ENCODE assay signal across 29 mouse cellular contexts in genomic region chr7:24366716-24367632, GRCm38 (mm10). TPM values are rescaled to one million over a fixed set of nuclear protein-coding genes. Genes with fewer than 3 reads are reported as not detected.
A peak's percentile ranks its signal among the peaks of the same experiment; 100 is the strongest.
DNase-seq lines count a peak whose midpoint lies in the region; ATAC-seq and TF ChIP-seq lines count a peak whose summit lies in the region.
"Had no signal": no experiment of that assay in that cellular context is flagged by ENCODE, and none has a peak within 500 bp of the region (broad histone marks: within the 10 kb centered on the region; RNA-seq: fewer than 3 reads in every experiment).

No protein-coding gene starts in this region.

- H3K4me1 ChIP-seq in MEL (ENCODE audit: control insufficient read depth in 1 of 2, insufficient read depth in 2 of 2, low read length in 2 of 2) = peaks cover 5 to 52% of the 10 kb centered on the region in 2 experiments; a peak in 3 of 4 replicates
- H3K4me1 ChIP-seq in liver, embryonic 16.5 days (ENCODE audit: control insufficient read depth, low read depth, low read length) = peaks cover 50% of the 10 kb centered on the region
- peaks cover 11% of the 10 kb centered on the region for H3K4me1 ChIP-seq in kidney, embryonic 15.5 days
- H3K4me1 ChIP-seq: hindbrain, embryonic 15.5 days had no signal

- no peak overlapping the region for H3K27ac ChIP-seq in MEL (ENCODE audit: control insufficient read depth, low read depth, low read length)
- peak overlapping the region; percentile 82 for H3K27ac ChIP-seq in liver, embryonic 16.5 days (ENCODE audit: low read length)
- no peak overlapping the region for H3K27ac ChIP-seq in kidney, embryonic 15.5 days
- H3K27ac ChIP-seq: embryonic facial prominence, embryonic 13.5 days; heart, adult 2 months; heart, embryonic 15.5 days; hindbrain, embryonic 15.5 days had no signal

- no peak for TF ChIP-seq EP300 in MEL (IDR thresholded peaks at IDR 0.05; ENCODE audit: low read depth in 1 of 2, low read length in 2 of 2)

- WGBS in liver, embryonic 16.5 days (ENCODE audit: insufficient replicate concordance) = 55% methylated on average over 14 of the region's 15 CpGs
- WGBS in kidney, embryonic 15.5 days = 78% methylated on average over 14 of the region's 15 CpGs

- peak; percentile 66 for DNase-seq in CD4-positive helper T cell, adult 2 months (ENCODE audit: low read depth, low spot score)
- peak; percentile 52 for DNase-seq in MEL (ENCODE audit: low read depth, low spot score)
- no peak for DNase-seq in cerebellum, adult 11 months
- DNase-seq in frontal cortex, adult 2 months (ENCODE audit: extremely low spot score in 1 of 2, low spot score in 1 of 2) = no peak
- no peak for DNase-seq in layer of hippocampus, postnatal 10 days (ENCODE audit: low spot score in 2 of 2)
- DNase-seq: adrenal gland, postnatal 36 days; cerebellum, postnatal 10 days; gastrocnemius, postnatal 10 days; heart, adult 2 months; heart, postnatal 4 days; kidney, postnatal 10 days; lung, adult 2 months; thymus, postnatal 14 days had no signal

- H3K27me3 ChIP-seq in MEL (ENCODE audit: control insufficient read depth in 1 of 2, insufficient read depth in 2 of 2, low read length in 2 of 2) = no peaks in the 10 kb centered on the region
- H3K27me3 ChIP-seq in liver, embryonic 16.5 days (ENCODE audit: control insufficient read depth, insufficient read depth, low read depth, low read length) = peaks cover 3% of the 10 kb centered on the region; the same call in 1 of the 2 replicates
- H3K27me3 ChIP-seq in kidney, embryonic 15.5 days = no peaks in the 10 kb centered on the region
- H3K27me3 ChIP-seq: embryonic facial prominence, embryonic 13.5 days; heart, embryonic 15.5 days; hindbrain, embryonic 15.5 days had no signal

- H3K79me2 ChIP-seq in MEL (ENCODE audit: control insufficient read depth, insufficient read depth, low read length, poor library complexity) = peaks cover 19% of the 10 kb centered on the region

- TF ChIP-seq RAD21 in MEL (IDR thresholded peaks at IDR 0.05; ENCODE audit: low read depth, low read length) = no peak

- no peaks in the 10 kb centered on the region for H3K9me3 ChIP-seq in MEL (replicated peaks; ENCODE audit: insufficient read depth, low read length)
- no peaks in the 10 kb centered on the region for H3K9me3 ChIP-seq in liver, embryonic 16.5 days (replicated peaks; ENCODE audit: control insufficient read depth, low read length)
- no peaks in the 10 kb centered on the region for H3K9me3 ChIP-seq in kidney, embryonic 15.5 days (replicated peaks)
- H3K9me3 ChIP-seq: embryonic facial prominence, embryonic 13.5 days; G1E; heart, embryonic 15.5 days; hindbrain, embryonic 15.5 days had no signal

- no peak for TF ChIP-seq CTCF in MEL (IDR thresholded peaks at IDR 0.05 in 2 of 3, conservative IDR thresholded peaks at IDR 0.05 in 1 of 3; ENCODE audit: control insufficient read depth in 1 of 3, insufficient read depth in 1 of 3, low read depth in 2 of 3, low read length in 3 of 3, poor library complexity in 1 of 3, severe bottlenecking in 1 of 3)

- H3K9ac ChIP-seq in MEL (ENCODE audit: control insufficient read depth, low read depth, low read length, poor library complexity, severe bottlenecking) = no peak overlapping the region
- H3K9ac ChIP-seq in liver, embryonic 16.5 days (ENCODE audit: low read depth, low read length) = no peak overlapping the region; the same call in 1 of the 2 replicates
- no peak overlapping the region for H3K9ac ChIP-seq in kidney, embryonic 15.5 days
- H3K9ac ChIP-seq: embryonic facial prominence, embryonic 13.5 days; heart, embryonic 15.5 days; hindbrain, embryonic 15.5 days had no signal

- ATAC-seq in erythroid progenitor cell, adult 5-6 weeks (replicated peaks; ENCODE audit: low FRiP score, poor library complexity, severe bottlenecking) = peak; percentile 36
- ATAC-seq in liver, embryonic 16.5 days (ENCODE audit: low read depth) = peak; percentile 15
- no peak for ATAC-seq in kidney, embryonic 15.5 days (replicated peaks; ENCODE audit: low FRiP score)
- ATAC-seq: intestine, postnatal 0 days had no signal

- TF ChIP-seq POLR2A in MEL (IDR thresholded peaks at IDR 0.05; ENCODE audit: control insufficient read depth in 1 of 2, insufficient read depth in 1 of 2, low read depth in 1 of 2, low read length in 2 of 2, poor library complexity in 1 of 2) = no peak

- H3K4me2 ChIP-seq in liver, embryonic 16.5 days (ENCODE audit: low read depth, low read length) = peak overlapping the region; percentile 30
- no peak overlapping the region for H3K4me2 ChIP-seq in kidney, embryonic 15.5 days
- H3K4me2 ChIP-seq: embryonic facial prominence, embryonic 13.5 days; heart, embryonic 15.5 days; hindbrain, embryonic 15.5 days had no signal

- H3K36me3 ChIP-seq in MEL (ENCODE audit: control insufficient read depth in 1 of 2, insufficient read depth in 2 of 2, low read length in 2 of 2) = peaks cover 0 to 2% of the 10 kb centered on the region in 2 experiments; a peak in 2 of 4 replicates
- no peaks in the 10 kb centered on the region for H3K36me3 ChIP-seq in liver, embryonic 16.5 days (ENCODE audit: control insufficient read depth, insufficient read depth)
- H3K36me3 ChIP-seq in kidney, embryonic 15.5 days = no peaks in the 10 kb centered on the region
- H3K36me3 ChIP-seq: embryonic facial prominence, embryonic 13.5 days; heart, embryonic 15.5 days; hindbrain, embryonic 15.5 days had no signal

- H3K4me3 ChIP-seq in MEL (ENCODE audit: control insufficient read depth in 1 of 2, insufficient read depth in 1 of 2, low read depth in 2 of 2, low read length in 2 of 2) = no peak overlapping the region
- H3K4me3 ChIP-seq in liver, embryonic 16.5 days (ENCODE audit: low read depth, low read length) = no peak overlapping the region
- H3K4me3 ChIP-seq in kidney, embryonic 15.5 days (replicated peaks) = no peak overlapping the region
- H3K4me3 ChIP-seq: embryonic facial prominence, embryonic 13.5 days; heart, adult 2 months; heart, embryonic 15.5 days; hindbrain, embryonic 15.5 days; megakaryocyte, embryonic 14.5 days had no signal

RNA-seq across cellular contexts. Expression of gene Kcnn4, which starts 3.1 kb away (rescaled TPM):
- 175 and 256 TPM in 2 replicates for total RNA-seq in MEL (2012; rRNA removed)
- polyA plus RNA-seq in MEL (2012; ENCODE audit: insufficient read depth in 1 of 2, insufficient read length in 2 of 2, low read depth in 1 of 2, low replicate concordance in 2 of 2, missing spikeins in 1 of 2) = 100 to 1,000 TPM in 1 of 2 experiments, not detected in 1; 188 TPM
- total RNA-seq in erythroid progenitor cell, adult 5-6 weeks (2015; ENCODE audit: low replicate concordance) = 237 and 287 TPM in 2 replicates
- total RNA-seq in erythroid progenitor cell, adult 5-6 weeks (2017; ENCODE audit: low replicate concordance) = 417 and 443 TPM in 2 replicates
- polyA plus RNA-seq in liver, embryonic 16.5 days (2015; fragmentation: Nextera tagmentation; extraction: Ambion mirVana) = 91.9 and 93.4 TPM in 2 replicates
- polyA plus RNA-seq in frontal cortex, adult 2 months (2012; rRNA removed) = 2.4 and 3.0 TPM in 2 replicates
- total RNA-seq in layer of hippocampus, postnatal 10 days (2021) = under 1 TPM; 0.33 to 0.46 TPM
- 4.9 and 5.5 TPM in 2 replicates for polyA plus RNA-seq in kidney, embryonic 15.5 days (2015; fragmentation: Nextera tagmentation; extraction: Ambion mirVana)

RNA-seq across cellular contexts. Expression of gene Lypd5, which starts 18.0 kb away (rescaled TPM):
- total RNA-seq in MEL (2012; rRNA removed) = not detected in 2 replicates
- polyA plus RNA-seq in MEL (2012; ENCODE audit: insufficient read depth in 1 of 2, insufficient read length in 2 of 2, low read depth in 1 of 2, low replicate concordance in 2 of 2, missing spikeins in 1 of 2) = not detected
- not detected in 2 replicates for total RNA-seq in erythroid progenitor cell, adult 5-6 weeks (2015; ENCODE audit: low replicate concordance)
- not detected in 2 replicates for total RNA-seq in erythroid progenitor cell, adult 5-6 weeks (2017; ENCODE audit: low replicate concordance)
- polyA plus RNA-seq in liver, embryonic 16.5 days (2015; fragmentation: Nextera tagmentation; extraction: Ambion mirVana) = not detected in 2 replicates
- 0.04 TPM in 1 of 2 replicates, not detected in the other for polyA plus RNA-seq in frontal cortex, adult 2 months (2012; rRNA removed)
- not detected for total RNA-seq in layer of hippocampus, postnatal 10 days (2021)
- 0.28 TPM in 1 of 2 replicates, not detected in the other for polyA plus RNA-seq in kidney, embryonic 15.5 days (2015; fragmentation: Nextera tagmentation; extraction: Ambion mirVana)
- total RNA-seq: adrenal gland, postnatal 36 days; G1E; gastrocnemius, postnatal 10 days; heart, adult 2 months; heart, postnatal 4 days; layer of hippocampus, adult 8-10 months; left cerebral cortex, adult 8-10 months had no signal
- polyA plus RNA-seq: C2C12; forebrain, embryonic 11.5 days; G1E; heart, adult 2 months; hindbrain, embryonic 15.5 days; intestine, postnatal 0 days; limb, embryonic 11.5 days; midbrain, postnatal 0 days; neural tube, embryonic 11.5 days had no signal

RNA-seq across cellular contexts. Expression of gene Smg9, which starts 32.4 kb away (rescaled TPM):
- total RNA-seq in MEL (2012; rRNA removed) = 47.5 and 54.6 TPM in 2 replicates
- polyA plus RNA-seq in MEL (2012; ENCODE audit: insufficient read depth in 1 of 2, insufficient read length in 2 of 2, low read depth in 1 of 2, low replicate concordance in 2 of 2, missing spikeins in 1 of 2) = 10 to 100 TPM in 1 of 2 experiments, not detected in 1; 95.3 TPM
- 33.9 and 52.0 TPM in 2 replicates for total RNA-seq in erythroid progenitor cell, adult 5-6 weeks (2015; ENCODE audit: low replicate concordance)
- total RNA-seq in erythroid progenitor cell, adult 5-6 weeks (2017; ENCODE audit: low replicate concordance) = 25.2 and 42.7 TPM in 2 replicates
- 12.8 and 14.3 TPM in 2 replicates for polyA plus RNA-seq in liver, embryonic 16.5 days (2015; fragmentation: Nextera tagmentation; extraction: Ambion mirVana)
- 78.1 and 90.1 TPM in 2 replicates for polyA plus RNA-seq in frontal cortex, adult 2 months (2012; rRNA removed)
- total RNA-seq in layer of hippocampus, postnatal 10 days (2021) = 10 to 100 TPM; 33.5 to 34.3 TPM
- polyA plus RNA-seq in kidney, embryonic 15.5 days (2015; fragmentation: Nextera tagmentation; extraction: Ambion mirVana) = 28.0 and 32.8 TPM in 2 replicates

RNA-seq across cellular contexts. Expression of gene Tescl, which starts 33.2 kb away (rescaled TPM):
- total RNA-seq in MEL (2012; rRNA removed) = not detected in 2 replicates
- not detected for polyA plus RNA-seq in MEL (2012; ENCODE audit: insufficient read depth in 1 of 2, insufficient read length in 2 of 2, low read depth in 1 of 2, low replicate concordance in 2 of 2, missing spikeins in 1 of 2)
- not detected in 2 replicates for total RNA-seq in erythroid progenitor cell, adult 5-6 weeks (2015; ENCODE audit: low replicate concordance)
- total RNA-seq in erythroid progenitor cell, adult 5-6 weeks (2017; ENCODE audit: low replicate concordance) = not detected in 2 replicates
- not detected in 2 replicates for polyA plus RNA-seq in liver, embryonic 16.5 days (2015; fragmentation: Nextera tagmentation; extraction: Ambion mirVana)
- not detected in 2 replicates for polyA plus RNA-seq in frontal cortex, adult 2 months (2012; rRNA removed)
- not detected for total RNA-seq in layer of hippocampus, postnatal 10 days (2021)
- 0.43 TPM in 1 of 2 replicates, not detected in the other for polyA plus RNA-seq in kidney, embryonic 15.5 days (2015; fragmentation: Nextera tagmentation; extraction: Ambion mirVana)
- total RNA-seq: G1E; gastrocnemius, postnatal 10 days; heart, adult 2 months; layer of hippocampus, adult 8-10 months; left cerebral cortex, adult 8-10 months; midbrain, postnatal 0 days had no signal
- polyA plus RNA-seq: G1E; heart, embryonic 15.5 days; intestine, postnatal 0 days; limb, embryonic 11.5 days; neural tube, embryonic 11.5 days had no signal

RNA-seq across cellular contexts. Expression of gene Zfp94, which starts 50.5 kb away (rescaled TPM):
- total RNA-seq in MEL (2012; rRNA removed) = 5.9 and 6.9 TPM in 2 replicates
- polyA plus RNA-seq in MEL (2012; ENCODE audit: insufficient read depth in 1 of 2, insufficient read length in 2 of 2, low read depth in 1 of 2, low replicate concordance in 2 of 2, missing spikeins in 1 of 2) = 1 to 10 TPM in 1 of 2 experiments, not detected in 1; 5.9 TPM
- total RNA-seq in erythroid progenitor cell, adult 5-6 weeks (2015; ENCODE audit: low replicate concordance) = 0.72 TPM in 1 of 2 replicates, not detected in the other
- 0.39 TPM in 1 of 2 replicates, not detected in the other for total RNA-seq in erythroid progenitor cell, adult 5-6 weeks (2017; ENCODE audit: low replicate concordance)
- 1.8 and 2.3 TPM in 2 replicates for polyA plus RNA-seq in liver, embryonic 16.5 days (2015; fragmentation: Nextera tagmentation; extraction: Ambion mirVana)
- polyA plus RNA-seq in frontal cortex, adult 2 months (2012; rRNA removed) = 20.3 and 21.0 TPM in 2 replicates
- total RNA-seq in layer of hippocampus, postnatal 10 days (2021) = 10 to 100 TPM; 13.0 to 15.1 TPM
- 11.3 and 12.1 TPM in 2 replicates for polyA plus RNA-seq in kidney, embryonic 15.5 days (2015; fragmentation: Nextera tagmentation; extraction: Ambion mirVana)

Comparison
In these comparisons a context has a peak if more than half of its experiments do, and no peak if none do; other contexts are left out.
1. DNase-seq: peak in CD4-positive helper T cell, adult 2 months (single experiment) and MEL (single experiment); none in cerebellum, adult 11 months (single experiment), frontal cortex, adult 2 months (0 of 2) and layer of hippocampus, postnatal 10 days (0 of 2).